Mouse (Mus musculus): Measurements from ENCODE around the gene Itgav. TPM values are rescaled to one million over a fixed set of nuclear protein-coding genes. Genes with fewer than 3 reads are reported as not detected.
A peak's percentile ranks its signal among the peaks of the same experiment; 100 is the strongest.

The Itgav gene
- polyA plus RNA-seq, 1 experiment from 2014 or later, result 16.9 TPM

DNA sequence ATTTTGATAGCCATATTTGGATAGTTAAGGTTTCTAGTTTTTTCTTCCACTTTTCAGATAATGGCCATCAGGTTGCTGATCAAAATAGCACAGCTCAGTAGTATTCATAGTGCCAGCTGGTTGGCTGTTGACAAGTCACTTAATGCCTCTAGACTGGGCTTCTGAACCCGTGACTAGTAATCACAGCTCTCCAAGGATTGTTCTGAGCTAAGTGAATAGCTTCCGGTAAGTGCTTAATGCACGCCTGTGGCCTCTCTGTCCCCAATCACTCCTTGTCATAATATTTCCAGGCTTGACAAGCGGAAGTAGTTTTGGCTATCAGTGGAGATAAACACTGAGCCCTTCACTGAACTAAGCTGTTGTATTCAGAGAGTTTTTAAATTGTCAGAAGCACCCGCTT, 35.5 kb downstream of the Itgav start:
- no peak overlapping the region for H3K9ac ChIP-seq
- H3K4me1 ChIP-seq, result peaks cover 12% of the 10 kb centered on the region
- H3K4me2 ChIP-seq, result peak overlapping the region; percentile 42
- ATAC-seq (replicated peaks), result peak; percentile 78
- no peaks in the 10 kb centered on the region for H3K27me3 ChIP-seq (replicated peaks)
- no peaks in the 10 kb centered on the region for H3K36me3 ChIP-seq (replicated peaks)
- no peaks in the 10 kb centered on the region for H3K9me3 ChIP-seq
- peak overlapping the region; percentile 49; the same call in 1 of the 2 replicates for H3K27ac ChIP-seq
- WGBS, result 41% methylated on average over 5 of the region's 5 CpGs
- H3K4me3 ChIP-seq, result no peak overlapping the region

DNA sequence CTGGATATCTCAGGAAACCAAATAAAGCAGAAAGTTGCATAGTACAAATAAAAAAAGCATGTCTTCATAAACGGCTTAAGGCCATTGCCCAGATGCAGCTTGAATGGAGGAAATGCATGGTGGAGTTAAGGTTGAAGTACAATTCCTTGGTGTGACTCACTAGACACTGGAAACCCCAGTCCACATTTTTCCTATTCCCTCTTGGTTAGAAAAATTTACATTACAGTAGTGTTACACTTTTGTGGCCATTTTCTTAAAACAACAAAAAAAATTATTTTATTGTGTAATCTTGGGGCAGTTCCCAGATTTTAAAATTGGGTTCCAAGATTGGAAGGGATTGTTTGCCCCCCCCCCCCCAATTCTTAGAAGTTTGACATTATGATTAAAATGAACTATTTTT, 35.9 kb downstream of the Itgav start:
- WGBS, result 80% methylated on average over 1 of the region's 1 CpGs
- Histone ChIP-seq H3K9ac (no peak overlapping the region), H3K27me3 (replicated peaks) (no peaks in the 10 kb centered on the region), H3K4me3 (no peak overlapping the region), H3K4me2 (no peak overlapping the region), H3K4me1 (peaks cover 12% of the 10 kb centered on the region), H3K36me3 (replicated peaks) (no peaks in the 10 kb centered on the region), H3K9me3 (no peaks in the 10 kb centered on the region), H3K27ac (no peak overlapping the region)
- ATAC-seq (replicated peaks), result 0 out of 2 replicates have a peak, but pooled peaks have one; percentile 18

DNA sequence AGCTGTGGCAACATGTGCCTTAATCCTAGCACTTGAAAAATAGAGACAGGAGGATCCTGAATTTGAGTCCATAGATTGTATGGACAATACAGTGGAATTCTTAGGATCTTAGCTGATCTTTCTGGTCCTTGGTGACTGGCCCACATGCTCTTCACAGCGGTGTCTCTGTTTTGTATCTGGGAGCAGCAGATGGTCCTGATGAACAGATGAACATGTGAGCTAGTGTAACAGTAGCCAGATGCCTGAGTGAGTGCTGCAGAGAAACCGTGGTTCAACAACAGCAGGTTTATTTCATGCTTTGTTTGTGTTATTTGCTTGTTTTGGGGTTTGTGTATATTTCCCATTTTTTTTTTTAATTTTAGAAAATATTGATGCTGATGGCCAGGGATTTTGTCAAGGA, 37.3 kb downstream of the Itgav start:
- no peaks in the 10 kb centered on the region for H3K27me3 ChIP-seq (replicated peaks)
- H3K27ac ChIP-seq, result no peak overlapping the region
- H3K36me3 ChIP-seq (replicated peaks), result no peaks in the 10 kb centered on the region
- H3K4me2 ChIP-seq, result no peak overlapping the region
- H3K9ac ChIP-seq, result no peak overlapping the region
- ATAC-seq (replicated peaks), result no peak
- H3K4me1 ChIP-seq, result peaks cover 12% of the 10 kb centered on the region
- no peaks in the 10 kb centered on the region for H3K9me3 ChIP-seq
- 64% methylated on average over 2 of the region's 2 CpGs for WGBS
- no peak overlapping the region for H3K4me3 ChIP-seq

DNA sequence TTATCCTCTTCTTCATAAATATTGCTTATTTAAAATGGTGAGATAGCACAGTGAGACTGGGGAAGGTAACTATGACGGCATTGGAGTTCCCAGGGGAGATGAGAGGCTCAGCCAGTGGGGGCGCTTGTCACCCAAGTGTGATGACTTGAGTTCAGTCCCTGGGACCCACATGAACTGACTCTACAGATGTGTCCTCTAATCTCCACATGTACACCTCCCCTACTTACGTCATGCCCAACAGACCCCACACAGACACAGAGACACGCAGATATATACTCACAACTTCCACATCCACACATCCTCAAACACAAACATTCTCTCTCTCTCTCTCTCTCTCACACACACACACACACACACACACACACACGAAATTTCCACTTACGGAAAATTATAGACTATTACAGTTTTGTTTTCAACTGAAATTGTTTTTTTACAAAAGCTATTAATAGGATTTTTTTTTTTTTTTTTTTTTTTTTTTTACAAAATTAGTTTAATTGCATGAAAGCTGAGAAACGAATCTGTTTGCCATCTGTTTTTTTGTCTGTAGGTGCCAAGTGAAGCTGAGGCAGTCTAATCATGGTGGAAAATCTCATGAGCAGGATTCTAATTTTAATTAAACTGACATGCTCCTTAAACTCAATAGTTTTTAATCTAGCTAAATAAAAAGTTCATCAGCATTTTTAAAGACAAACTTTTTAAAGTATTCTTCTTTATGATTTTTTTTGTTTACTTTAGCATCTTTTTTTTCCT, 38.1 kb downstream of the Itgav start:
- H3K36me3 ChIP-seq (replicated peaks), result no peaks in the 10 kb centered on the region
- H3K4me3 ChIP-seq, result no peak overlapping the region
- ATAC-seq (replicated peaks), result no peak
- no peaks in the 10 kb centered on the region for H3K9me3 ChIP-seq
- H3K4me1 ChIP-seq, result peaks cover 12% of the 10 kb centered on the region
- no peak overlapping the region for H3K27ac ChIP-seq
- H3K27me3 ChIP-seq (replicated peaks), result no peaks in the 10 kb centered on the region
- 76% methylated on average over 7 of the region's 7 CpGs for WGBS
- H3K4me2 ChIP-seq, result no peak overlapping the region
- no peak overlapping the region for H3K9ac ChIP-seq

DNA sequence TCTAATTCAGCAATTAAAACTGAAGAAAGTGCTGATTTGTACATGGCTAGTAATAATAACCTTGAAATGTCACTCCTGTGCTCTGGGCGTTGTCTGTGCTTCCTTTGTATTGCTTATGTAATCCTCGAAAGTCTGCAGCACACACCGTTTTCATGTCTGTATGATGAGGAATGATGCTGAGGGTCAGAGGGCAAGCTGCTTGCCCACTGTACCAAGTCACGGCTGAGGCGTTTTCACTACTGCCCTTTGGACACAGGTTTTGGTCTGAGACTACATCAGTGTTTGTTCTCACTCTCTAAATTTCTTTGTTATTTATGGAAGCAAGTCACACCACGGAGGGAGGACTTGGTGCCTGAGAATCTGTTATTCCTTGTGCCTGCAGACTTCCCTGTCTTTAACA, 41.9 kb downstream of the Itgav start:
- no peaks in the 10 kb centered on the region for H3K27me3 ChIP-seq (replicated peaks)
- no peak overlapping the region for H3K9ac ChIP-seq
- no peaks in the 10 kb centered on the region for H3K9me3 ChIP-seq
- ATAC-seq (replicated peaks), result no peak
- H3K4me1 ChIP-seq, result no peaks in the 10 kb centered on the region
- no peaks in the 10 kb centered on the region for H3K36me3 ChIP-seq (replicated peaks)
- 86% methylated on average over 6 of the region's 6 CpGs for WGBS
- no peak overlapping the region for H3K4me3 ChIP-seq
- no peak overlapping the region for H3K27ac ChIP-seq
- H3K4me2 ChIP-seq, result no peak overlapping the region

DNA sequence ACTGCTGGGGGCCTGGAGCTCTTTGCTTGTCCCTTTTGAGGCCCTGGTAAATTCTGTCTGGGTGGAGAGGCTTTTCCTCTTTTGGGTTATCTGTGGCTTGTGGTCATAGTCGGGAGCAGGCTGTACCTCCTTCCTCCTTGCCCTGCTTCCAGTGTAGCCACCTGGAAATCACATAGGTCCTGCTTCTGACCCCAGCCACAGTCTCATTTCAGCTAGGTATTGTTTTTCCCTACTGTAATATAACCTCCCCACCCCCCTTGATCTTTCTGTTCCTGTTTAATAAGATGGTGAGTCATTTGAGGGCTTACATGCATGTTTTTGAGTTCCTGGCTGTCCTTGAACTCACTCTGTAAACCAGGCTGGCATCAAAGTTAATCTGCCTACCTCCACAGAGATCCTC, 42.7 kb downstream of the Itgav start:
- WGBS, result 87% methylated on average over 1 of the region's 1 CpGs

DNA sequence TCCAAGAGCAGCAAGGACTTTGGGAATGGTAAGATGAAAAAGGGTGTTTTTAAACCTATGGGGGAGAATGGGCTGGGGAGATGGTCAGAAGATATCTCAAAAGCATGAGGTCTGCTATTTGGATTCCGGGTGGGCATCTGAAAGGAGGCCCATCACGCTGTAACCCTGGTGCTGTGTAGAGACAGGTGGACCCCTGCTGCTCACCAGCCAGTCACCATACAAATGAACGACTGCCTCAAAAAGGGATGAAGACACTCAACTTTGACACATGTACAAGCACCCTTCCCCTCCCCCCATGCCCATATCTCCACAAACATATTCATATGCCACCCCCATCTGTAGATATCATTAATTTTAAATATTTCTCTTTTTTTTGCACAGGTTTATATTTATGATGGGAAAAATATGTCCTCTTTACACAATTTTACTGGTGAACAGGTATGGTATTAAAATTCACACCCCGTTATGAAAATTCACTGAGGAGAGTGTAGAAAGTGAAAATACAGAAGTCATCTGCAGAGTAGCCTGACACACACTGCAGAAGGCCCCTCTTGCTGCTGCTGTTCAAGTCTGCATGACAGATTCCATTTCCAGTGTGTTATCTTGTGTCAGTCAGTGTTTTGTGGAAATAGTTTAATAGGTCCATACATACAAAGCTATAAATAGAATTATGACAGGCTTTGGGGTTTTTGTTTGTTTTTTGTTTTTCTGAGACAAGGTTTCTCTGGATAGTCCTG, 44.3 kb downstream of the Itgav start:
- no peaks in the 10 kb centered on the region for H3K4me1 ChIP-seq
- no peaks in the 10 kb centered on the region for H3K36me3 ChIP-seq (replicated peaks)
- H3K27me3 ChIP-seq (replicated peaks), result no peaks in the 10 kb centered on the region
- WGBS, result 88% methylated on average over 4 of the region's 4 CpGs
- no peaks in the 10 kb centered on the region for H3K9me3 ChIP-seq
- no peak overlapping the region for H3K4me3 ChIP-seq
- no peak for ATAC-seq (replicated peaks)
- no peak overlapping the region for H3K27ac ChIP-seq
- H3K9ac ChIP-seq, result no peak overlapping the region
- no peak overlapping the region for H3K4me2 ChIP-seq

More for the DNA sequence above, 42.7 kb downstream of the Itgav start:
- ATAC-seq (replicated peaks), result no peak
- Histone ChIP-seq H3K36me3 (replicated peaks) (no peaks in the 10 kb centered on the region), H3K27ac (no peak overlapping the region), H3K4me3 (no peak overlapping the region), H3K4me1 (no peaks in the 10 kb centered on the region), H3K9me3 (no peaks in the 10 kb centered on the region), H3K9ac (no peak overlapping the region), H3K27me3 (replicated peaks) (no peaks in the 10 kb centered on the region), H3K4me2 (no peak overlapping the region)

DNA sequence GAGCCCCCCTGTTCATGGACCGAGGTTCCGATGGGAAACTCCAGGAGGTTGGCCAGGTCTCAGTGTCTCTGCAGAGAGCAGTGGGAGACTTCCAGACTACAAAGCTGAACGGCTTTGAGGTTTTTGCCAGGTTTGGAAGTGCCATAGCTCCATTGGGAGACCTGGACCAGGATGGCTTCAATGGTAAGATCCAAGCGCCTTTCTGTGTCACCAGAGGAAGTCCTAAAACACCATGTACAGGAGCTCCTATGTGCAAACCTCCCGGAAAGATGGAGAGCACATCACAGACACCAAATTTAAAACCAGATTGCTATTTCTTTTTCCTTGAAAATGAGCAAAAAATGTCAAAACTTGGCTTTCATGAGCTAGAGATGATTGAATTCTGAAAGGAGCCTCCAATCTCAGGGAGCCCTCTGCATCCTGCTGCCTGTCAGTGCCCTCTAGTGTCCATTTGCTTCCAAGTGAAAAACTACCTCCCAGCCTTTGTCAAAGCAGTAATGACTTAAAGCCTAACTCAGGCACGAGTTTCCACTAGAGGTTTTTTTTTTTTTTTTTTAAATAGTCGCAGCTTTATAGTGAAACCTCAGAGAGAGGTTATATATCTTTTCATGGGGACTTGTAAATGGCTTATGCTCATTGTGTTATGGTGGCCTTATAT, 47.1 kb downstream of the Itgav start:
- Histone ChIP-seq H3K4me2 (no peak overlapping the region), H3K36me3 (replicated peaks) (no peaks in the 10 kb centered on the region), H3K27ac (no peak overlapping the region), H3K9me3 (no peaks in the 10 kb centered on the region), H3K4me3 (no peak overlapping the region), H3K4me1 (no peaks in the 10 kb centered on the region), H3K27me3 (replicated peaks) (no peaks in the 10 kb centered on the region), H3K9ac (no peak overlapping the region)
- no peak for ATAC-seq (replicated peaks)
- WGBS, result 62% methylated on average over 7 of the region's 7 CpGs

DNA sequence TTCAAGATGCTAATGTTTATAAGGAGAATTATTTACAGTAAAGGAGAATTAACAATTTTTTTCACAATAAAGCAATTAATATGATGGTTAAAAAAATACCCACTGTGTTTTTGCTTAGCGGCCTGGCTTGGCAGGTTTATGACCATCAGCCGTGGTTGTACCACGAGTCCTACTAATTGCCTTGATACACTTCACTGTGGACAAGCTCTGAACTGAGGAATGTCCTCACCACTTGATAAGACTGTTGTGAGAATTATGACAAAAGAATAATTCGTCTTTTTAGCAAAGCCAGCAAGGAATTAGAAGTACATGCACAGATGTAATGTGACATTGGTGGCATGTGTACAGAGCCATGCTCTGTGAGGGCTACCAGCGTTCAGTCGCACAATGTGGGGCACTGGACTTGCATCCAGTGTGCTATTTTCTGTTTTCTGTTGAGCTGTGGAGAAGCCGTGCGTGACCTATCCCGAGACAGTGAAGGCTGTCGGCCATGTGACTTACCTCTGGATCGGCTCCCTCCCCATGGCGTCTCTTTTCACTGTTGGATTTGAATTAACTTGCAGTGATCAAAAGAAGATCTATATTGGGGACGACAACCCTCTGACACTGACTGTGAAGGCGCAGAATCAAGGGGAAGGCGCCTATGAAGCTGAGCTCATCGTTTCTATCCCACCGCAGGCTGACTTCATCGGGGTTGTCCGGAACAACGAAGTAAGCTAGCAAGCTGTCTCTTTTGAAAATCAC, 67.3 kb downstream of the Itgav start:
- peak; percentile 95 for ATAC-seq (replicated peaks)
- 31% methylated on average over 20 of the region's 20 CpGs for WGBS
- H3K27ac ChIP-seq, result peak overlapping the region; percentile 63

DNA sequence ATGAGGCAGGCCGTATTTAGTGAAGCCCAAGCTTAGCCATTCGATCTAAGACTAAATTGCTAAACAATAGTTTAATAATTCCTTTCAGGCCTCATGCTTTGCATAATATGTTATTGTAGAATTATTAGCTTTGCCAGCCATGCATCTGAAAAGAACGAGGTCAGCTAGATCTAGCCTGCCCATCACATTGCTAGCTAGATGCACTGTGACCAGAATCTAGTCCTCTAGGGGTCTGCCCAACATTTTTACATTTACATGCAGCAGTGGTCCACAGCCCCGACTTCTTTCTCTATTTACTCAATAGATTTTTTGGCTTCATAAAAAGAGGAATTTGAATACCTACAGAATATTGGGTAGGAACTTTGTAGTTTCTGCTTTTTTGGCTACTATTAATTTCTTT, 67.9 kb downstream of the Itgav start:
- H3K36me3 ChIP-seq (replicated peaks), result no peaks in the 10 kb centered on the region
- H3K4me3 ChIP-seq, result peak overlapping the region; percentile 22
- 32% methylated on average over 4 of the region's 4 CpGs for WGBS
- peak overlapping the region; percentile 63 for H3K27ac ChIP-seq
- H3K4me2 ChIP-seq, result peak overlapping the region; percentile 39
- no peak overlapping the region for H3K9ac ChIP-seq
- H3K4me1 ChIP-seq, result peaks cover 7% of the 10 kb centered on the region
- no peaks in the 10 kb centered on the region for H3K9me3 ChIP-seq
- ATAC-seq (replicated peaks), result peak; percentile 74
- H3K27me3 ChIP-seq (replicated peaks), result no peaks in the 10 kb centered on the region

More for the DNA sequence above, 67.3 kb downstream of the Itgav start:
- H3K4me2 ChIP-seq, result peak overlapping the region; percentile 39
- no peaks in the 10 kb centered on the region for H3K36me3 ChIP-seq (replicated peaks)
- H3K9me3 ChIP-seq, result no peaks in the 10 kb centered on the region
- H3K9ac ChIP-seq, result no peak overlapping the region
- H3K4me1 ChIP-seq, result peaks cover 7% of the 10 kb centered on the region
- peak overlapping the region; percentile 22 for H3K4me3 ChIP-seq
- no peaks in the 10 kb centered on the region for H3K27me3 ChIP-seq (replicated peaks)

DNA sequence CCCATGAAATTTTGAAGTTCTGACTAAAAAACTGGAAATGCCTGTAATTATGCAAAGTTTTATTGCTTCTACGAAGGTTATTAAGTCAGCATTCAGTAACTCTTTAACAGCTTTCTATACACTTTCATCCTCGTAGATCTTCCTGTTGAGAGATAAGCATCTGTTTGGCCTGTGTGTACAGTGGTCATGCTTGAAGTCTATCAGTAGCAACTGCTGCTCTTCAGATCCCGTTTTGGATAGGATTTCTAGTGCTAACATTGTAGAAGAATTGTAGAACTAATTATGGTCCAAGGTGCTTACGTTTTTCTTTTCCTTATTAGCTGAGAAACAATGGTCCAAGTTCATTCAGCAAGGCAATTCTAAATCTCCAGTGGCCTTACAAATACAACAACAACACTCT, 71.6 kb downstream of the Itgav start:
- WGBS, result 88% methylated on average over 4 of the region's 4 CpGs
- ATAC-seq (replicated peaks), result no peak
- no peak overlapping the region for H3K9ac ChIP-seq
- H3K4me3 ChIP-seq, result no peak overlapping the region
- H3K27ac ChIP-seq, result no peak overlapping the region
- no peak overlapping the region for H3K4me2 ChIP-seq
- no peaks in the 10 kb centered on the region for H3K9me3 ChIP-seq
- no peaks in the 10 kb centered on the region for H3K27me3 ChIP-seq (replicated peaks)
- peaks cover 7% of the 10 kb centered on the region for H3K4me1 ChIP-seq
- no peaks in the 10 kb centered on the region for H3K36me3 ChIP-seq (replicated peaks)

Measured in midbrain, embryonic 15.5 days (tissue).